Mouse (Mus musculus): ENCODE measurements around the gene Srms.
"Not testable (repeated sequence)": the region's sequence is repeated elsewhere in the genome, so short reads cannot be mapped to it uniquely, and the experiment has no call there.

The Srms gene

GRCm38 (mm10) chr2:181219538-181220216 is 6.7 kb upstream of the Srms start, which contains the start of gene Fndc11:
TSS of gene Fndc11 (plus strand) at chr2:181220013.
- peak; percentile 98 for DNase-seq (ENCODE audit: low read depth, low spot score)

DNA sequence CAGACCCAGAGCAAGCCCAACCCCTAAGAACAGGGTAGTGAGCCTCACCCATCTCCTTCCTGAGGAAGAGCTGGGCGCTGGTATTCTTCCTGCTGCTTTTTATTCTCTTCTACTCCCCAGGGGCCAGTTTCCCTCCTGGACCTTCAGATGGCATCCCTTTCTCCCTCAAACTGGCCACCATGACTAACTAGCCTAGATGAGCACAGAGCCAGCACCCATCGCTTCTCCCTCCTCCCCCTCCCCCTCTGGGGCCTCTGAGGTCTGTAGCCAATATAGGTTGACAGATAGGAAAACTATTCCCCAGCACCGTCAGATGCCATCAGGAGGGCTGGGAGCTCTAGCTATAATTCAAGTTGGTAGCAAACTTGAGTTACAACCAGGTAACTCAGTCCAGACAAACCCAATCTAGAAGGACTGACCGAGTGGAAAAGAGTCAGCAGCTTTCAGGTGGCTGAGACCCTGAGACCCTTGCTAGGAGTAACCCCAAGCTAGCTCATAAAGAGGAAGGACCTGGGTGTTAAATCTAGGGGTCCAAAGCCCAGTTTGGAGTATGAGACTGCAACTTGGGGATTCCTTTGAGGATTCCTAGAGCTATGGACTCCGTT is 6.0 kb upstream of the Srms start:
- peak; percentile 63 for DNase-seq (ENCODE audit: low read depth, low spot score)

DNA sequence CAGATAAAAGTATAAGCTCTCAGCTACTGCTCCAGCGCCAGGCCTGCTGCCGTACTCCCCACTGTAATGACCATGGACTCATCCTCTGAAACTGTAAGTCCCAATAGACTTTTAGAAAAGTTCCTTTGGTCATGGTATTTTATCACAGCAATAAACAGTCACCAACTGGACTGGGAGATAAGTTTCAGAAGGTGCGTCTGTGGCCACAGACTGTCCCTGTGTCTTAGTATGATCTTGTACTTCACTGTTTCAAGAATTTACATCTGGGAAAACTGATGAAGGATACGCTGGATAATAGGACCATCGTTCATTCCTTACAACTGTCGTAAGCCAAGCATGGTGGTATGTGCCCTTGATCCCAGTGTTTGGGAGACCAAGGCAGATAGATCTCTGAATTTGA is 3.1 kb upstream of the Srms start:
- DNase-seq (ENCODE audit: low read depth, low spot score) = no peak

DNA sequence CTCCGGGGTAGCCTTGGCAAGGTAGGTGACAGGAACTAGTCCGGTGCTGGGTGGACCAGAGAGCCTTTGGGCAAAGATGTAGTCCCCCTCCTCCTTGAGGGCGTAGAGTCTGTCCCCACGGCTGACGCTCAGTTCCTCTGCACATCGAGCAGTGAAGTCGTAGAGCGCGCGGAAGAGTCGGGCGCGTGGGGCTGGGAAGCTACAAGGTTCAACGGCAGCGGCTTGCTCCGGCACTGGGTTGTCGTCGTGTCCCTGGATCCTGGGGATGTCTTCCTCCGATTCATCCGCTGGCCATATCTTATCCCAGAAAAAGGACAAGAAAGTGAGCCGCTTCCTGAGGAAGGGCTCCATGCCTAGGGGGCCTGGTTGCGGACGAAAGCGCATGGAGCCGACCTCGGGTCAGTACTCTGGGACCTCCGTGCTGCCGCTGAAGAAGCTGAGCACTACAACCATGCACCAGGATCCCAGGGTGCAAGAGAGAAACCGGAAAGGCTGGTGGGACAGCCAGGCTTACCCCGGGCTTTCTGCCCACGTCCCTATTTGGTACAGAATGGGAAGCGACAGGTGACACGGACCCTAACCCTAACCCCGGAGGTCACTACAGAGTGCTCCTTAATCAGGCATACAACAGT is 480 bp downstream of the Srms start:
- DNase-seq (ENCODE audit: low read depth, low spot score) = no peak

GRCm38 (mm10) chr2:181206118-181206517 is 6.9 kb downstream of the Srms start:
- no peak for DNase-seq (ENCODE audit: low read depth, low spot score)

GRCm38 (mm10) chr2:181205678-181206077 is 7.3 kb downstream of the Srms start:
- no peak for DNase-seq (ENCODE audit: low read depth, low spot score)

DNA sequence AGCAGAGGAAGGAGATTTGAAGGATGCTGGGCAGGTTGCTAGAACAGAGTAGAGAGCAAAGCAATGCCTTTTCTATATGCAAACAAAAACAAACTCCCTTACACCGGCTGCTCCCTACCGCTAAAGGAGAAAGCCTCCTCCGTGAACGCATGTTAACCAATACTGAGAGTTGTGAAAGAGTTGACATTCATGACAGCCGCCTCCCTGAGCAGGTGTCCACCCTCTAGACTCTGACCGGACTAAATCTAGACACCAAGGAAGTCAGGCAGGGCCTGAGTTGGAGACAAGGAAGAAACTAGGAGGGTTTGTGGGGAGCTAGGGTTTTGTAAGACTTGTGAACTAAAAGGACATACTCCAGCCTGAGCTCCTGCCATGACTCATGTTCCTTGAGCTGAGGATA is 10.1 kb downstream of the Srms start:
- DNase-seq (ENCODE audit: low read depth, low spot score) = no peak

DNA sequence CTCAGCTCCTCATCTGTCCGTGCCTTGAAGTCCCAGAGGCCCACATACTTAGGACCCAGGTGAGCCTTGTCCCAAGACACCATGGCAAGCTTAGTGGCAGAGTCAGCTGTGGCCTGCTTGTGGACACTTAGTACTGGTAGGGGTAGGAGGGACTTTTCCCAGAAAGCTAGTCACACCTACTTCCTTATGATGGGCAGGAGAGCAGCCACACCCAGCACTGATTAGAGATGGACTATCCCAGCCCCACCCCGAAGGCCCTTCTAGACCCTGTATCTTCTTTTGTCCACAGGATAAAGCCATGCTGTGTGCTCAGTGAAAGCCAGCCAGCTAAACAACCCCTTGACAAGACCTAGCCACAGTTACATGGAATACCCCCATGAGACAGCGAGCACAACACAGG is 10.6 kb downstream of the Srms start, which contains the start of gene Ptk6:
Gene Ptk6, minus strand, starts transcription at position 368 of the 400 bp plus-strand sequence.
- DNase-seq (ENCODE audit: low read depth, low spot score) = no peak

GRCm38 (mm10) chr2:181201606-181202005 is 11.4 kb downstream of the Srms start:
- DNase-seq (ENCODE audit: low read depth, low spot score) = no peak

DNA sequence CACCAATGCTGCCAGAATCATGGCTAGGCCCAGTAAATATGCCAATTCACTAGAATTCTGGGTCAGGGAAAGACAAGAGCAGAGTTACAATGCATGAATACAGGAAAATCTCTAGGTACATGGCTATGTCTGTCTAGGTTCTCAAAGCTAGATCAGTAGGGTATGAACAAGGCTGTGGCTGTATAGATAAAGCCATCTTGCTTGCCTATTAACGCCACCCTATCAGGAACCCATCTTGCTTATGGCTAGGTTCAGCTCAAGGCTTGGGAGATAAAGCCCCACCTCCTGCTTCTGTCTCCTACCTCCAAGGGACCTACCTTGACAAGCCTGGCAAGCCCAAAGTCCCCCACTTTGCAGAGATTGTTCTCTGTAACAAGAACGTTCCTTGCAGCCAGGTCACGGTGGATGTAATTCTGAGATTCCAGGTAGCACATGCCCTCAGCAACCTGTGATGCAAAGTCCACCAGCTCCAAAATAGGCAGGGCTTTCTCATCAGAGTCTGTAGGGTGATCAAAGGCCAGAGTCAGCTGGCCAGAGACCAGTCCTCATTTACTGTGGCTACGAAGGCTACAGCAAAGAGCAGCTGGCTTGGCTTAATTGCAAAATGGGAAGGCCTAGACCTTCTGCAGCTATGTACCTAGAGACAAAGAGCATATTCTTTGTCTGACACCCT is 16.2 kb downstream of the Srms start:
- DNase-seq (ENCODE audit: low read depth, low spot score) = no peak

DNA sequence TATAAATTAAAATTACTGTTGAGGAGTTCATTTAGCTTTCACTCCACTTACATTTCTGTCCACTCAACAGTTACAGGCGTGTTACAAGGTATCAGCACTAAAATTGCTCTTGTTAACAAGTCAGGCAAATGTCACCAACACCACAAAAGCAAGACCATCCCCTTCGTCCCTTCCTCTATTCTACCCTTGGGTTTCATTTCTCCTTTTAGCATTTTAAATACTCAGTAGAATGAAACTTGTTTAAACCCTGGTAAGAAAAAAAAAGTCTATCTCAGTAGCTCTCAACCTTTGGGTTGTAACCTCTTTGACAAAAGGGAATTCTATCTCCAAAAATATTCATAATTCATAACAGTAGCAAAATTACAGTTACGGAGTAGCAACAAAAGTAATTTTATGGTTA is 19.9 kb downstream of the Srms start:
- peak; percentile 84 for DNase-seq (ENCODE audit: low read depth, low spot score)

DNA sequence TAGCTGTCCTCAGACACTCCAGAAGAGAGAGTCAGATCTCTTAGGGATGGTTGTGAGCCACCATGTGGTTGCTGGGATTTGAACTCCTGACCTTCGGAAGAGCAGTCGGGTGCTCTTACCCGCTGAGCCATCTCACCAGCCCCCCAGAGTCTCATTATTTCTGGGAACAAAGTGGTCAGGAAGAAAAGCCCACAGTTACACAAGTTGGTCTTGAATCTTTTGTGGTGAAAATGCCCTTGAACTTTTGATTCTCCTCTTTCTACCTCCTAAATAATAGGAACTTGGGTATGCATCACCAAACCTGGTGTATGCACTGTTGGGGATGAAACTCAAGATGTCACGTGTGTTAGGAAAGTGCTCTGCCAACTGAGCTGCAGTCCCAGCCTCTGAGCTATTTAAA is 21.0 kb downstream of the Srms start:
- peak; percentile 43 for DNase-seq (ENCODE audit: low read depth, low spot score)

- DNase-seq (ENCODE audit: low read depth, low spot score) = not testable (repeated sequence)
Measured at GRCm38 (mm10) chr2:181191385-181191784, 21.6 kb downstream of the Srms start.

GRCm38 (mm10) chr2:181189321-181189720 is 23.7 kb downstream of the Srms start:
- no peak for DNase-seq (ENCODE audit: low read depth, low spot score)

- peak; percentile 85 for DNase-seq (ENCODE audit: low read depth, low spot score)
Measured at GRCm38 (mm10) chr2:181188681-181189080, 24.3 kb downstream of the Srms start.

DNA sequence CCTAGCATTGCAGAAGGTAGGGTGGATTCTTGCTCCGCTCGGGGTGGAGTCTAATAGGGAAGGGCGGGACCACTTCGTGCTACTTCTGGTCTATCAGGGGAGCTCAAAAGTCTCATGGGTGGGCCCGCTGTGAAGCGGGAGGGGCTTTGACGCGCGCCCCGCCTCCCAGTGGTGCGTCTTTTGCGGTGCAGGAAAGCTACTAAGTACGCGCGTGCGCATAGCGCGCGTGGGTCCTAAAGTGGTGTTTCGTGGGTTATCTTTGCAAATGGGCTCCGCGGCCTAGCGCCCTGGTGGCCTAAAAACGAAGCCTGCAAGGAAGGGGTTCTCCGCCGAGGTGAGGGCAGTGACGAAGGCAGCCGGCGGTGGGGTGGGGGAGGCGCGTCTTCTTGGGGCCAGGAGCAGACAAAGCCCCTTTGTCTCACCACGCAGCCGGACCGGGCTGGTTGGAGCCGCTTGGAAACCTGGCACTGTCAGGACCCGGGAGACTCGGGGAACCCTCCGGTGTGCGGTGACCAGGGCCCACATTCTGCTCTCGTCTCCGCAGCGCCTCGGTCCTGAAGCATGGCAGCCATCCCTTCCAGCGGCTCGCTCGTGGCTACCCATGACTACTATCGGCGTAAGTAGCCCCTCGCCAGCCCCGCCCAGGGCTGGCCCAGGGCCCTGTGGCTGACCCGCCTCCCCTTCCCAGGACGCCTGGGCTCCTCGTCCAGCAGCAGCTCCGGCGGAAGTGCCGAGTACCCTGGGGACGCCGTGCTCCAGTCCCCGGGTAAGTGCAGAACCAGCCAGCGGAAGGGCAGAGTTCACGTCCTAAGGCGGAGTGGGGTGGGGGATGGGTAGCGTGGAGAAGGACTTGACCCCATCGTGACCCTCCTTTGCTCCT is 25.6 kb downstream of the Srms start, which contains the start of gene Ppdpf:
Gene Ppdpf, plus strand, starts transcription at position 127 of the 880 bp plus-strand sequence.
- DNase-seq (ENCODE audit: low read depth, low spot score) = peak; percentile 98

- peak; percentile 90 for DNase-seq (ENCODE audit: low read depth, low spot score)
Measured at GRCm38 (mm10) chr2:181186635-181187034, 26.4 kb downstream of the Srms start.

DNA sequence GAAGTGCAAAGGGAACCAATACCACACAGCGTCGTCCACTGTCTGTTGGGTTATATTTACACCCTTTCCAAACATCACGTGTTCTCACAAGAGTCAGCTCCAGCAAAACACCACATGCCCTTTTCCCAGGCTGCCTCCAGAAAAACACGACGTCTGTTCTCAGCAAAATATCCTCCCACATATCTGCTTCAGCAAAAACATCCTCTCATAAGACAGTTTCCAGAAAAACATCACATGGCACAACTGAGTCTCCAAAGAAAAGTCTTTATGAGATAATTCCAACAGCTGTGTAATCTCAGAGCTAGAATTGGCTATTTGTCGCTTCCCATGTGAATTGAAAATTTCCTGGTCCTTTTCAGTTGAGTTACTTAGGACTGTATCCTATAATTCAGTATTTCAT is 32.1 kb downstream of the Srms start:
- DNase-seq (ENCODE audit: low read depth, low spot score) = no peak

DNA sequence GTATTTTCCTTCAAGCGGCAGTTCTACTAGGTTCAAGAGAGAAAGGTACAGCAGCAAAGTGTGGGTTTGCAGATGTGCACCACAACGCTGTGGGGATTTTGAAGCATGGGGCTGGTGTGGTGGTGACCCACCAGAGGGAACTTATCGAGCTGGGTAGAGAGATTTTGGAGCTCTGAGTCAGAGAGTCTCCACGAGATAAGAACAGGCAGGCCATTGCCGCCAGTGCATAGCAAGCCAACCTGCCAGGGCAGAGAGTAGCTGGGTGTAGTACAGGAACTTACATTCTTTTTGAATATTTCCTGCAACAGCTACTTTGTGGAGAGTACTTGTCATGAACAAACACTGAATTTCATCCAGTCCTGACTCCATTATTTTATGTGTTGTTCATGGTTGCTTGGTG is 34.5 kb downstream of the Srms start:
- DNase-seq (ENCODE audit: low read depth, low spot score) = no peak

DNA sequence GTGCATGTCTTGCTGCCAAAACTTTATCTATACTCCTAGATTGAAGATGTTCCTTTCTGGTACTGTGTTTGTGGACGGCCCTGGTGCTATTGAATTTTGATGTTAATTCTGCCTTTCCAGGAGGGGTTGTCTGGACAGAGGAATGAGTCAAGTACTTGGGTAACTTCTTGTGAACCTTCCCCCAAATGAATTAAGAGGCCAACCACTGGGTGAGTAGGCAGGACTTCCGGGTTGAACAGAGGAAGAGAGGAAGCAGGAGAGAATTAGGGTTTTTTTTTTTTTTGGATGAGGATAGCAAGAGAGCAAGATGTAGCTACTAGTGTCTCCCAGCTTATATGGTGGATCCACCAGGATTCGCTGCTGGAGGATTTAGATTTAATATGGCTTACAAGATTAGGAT is 35.0 kb downstream of the Srms start:
- no peak for DNase-seq (ENCODE audit: low read depth, low spot score)

DNA sequence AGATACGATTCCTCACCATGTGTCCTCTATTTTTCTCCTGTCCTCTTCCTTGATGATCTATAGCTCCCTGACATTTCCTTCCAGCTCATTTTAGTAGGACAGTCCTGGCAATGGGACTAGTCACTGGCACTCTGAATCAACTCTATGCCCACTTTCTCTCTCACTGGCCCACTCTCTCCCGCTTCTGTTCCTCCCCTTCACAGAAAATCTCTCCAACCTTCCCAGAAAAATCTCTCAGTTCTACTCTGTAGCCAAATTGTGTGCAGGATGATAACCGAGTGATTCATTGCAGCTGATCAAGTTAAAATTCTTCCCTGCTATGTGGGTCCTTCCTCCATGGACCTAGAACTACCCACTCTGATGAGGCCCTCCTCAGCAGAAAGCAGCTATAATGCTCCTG is 38.3 kb downstream of the Srms start:
- no peak for DNase-seq (ENCODE audit: low read depth, low spot score)

Measured in A20 (cell line).